Mouse (Mus musculus) E14TG2a.4 (cell line): ENCODE data around the gene Actg2.

Experiments used
- CTCF ChIP-seq: conservative IDR thresholded peaks from 2 replicates; pipeline ENCODE4 v1.5.1; 2014; ENCODE audit warnings: low read length
- NANOG ChIP-seq: IDR thresholded peaks from 2 replicates; pipeline ENCODE4 v1.6.1; 2014; ENCODE audit warnings: borderline replicate concordance, low read length, mixed read lengths
- POU5F1 ChIP-seq: IDR thresholded peaks from 2 replicates; pipeline ENCODE4 v1.6.1; 2014; ENCODE audit warnings: low read length, borderline replicate concordance

DNA sequence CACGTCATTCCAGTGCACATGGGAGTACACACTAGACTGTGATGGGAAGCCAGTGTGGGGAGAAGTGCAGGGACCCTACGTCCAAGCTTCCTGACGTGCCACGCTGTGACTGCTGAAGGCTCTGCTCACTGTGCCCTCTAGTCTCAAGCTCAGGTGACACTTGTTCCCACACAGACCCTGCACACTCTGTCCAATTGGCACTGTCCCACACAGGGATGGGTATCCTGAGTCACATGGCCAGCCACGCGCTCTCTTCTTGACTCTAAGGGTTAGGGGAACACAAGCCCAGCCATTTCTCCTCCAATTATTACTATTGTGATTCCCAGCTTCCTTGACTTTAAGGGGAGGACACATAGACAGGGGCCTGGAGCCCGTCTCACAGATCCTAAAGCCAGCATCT, 52.3 kb downstream of the Actg2 start:
- TF ChIP-seq CTCF: no peak
- TF ChIP-seq NANOG: no peak
- no peak for TF ChIP-seq POU5F1
